Mouse (Mus musculus) mature B cell (primary cell): ENCODE measurements around the gene Wwox.

Source experiments
- in situ Hi-C: fragments of 300-500 bp; cut with MboI; formaldehyde crosslinking; loops from 2 replicates; pipeline ENCODE4 v1.14.3; 2019

Wwox gene

DNA sequence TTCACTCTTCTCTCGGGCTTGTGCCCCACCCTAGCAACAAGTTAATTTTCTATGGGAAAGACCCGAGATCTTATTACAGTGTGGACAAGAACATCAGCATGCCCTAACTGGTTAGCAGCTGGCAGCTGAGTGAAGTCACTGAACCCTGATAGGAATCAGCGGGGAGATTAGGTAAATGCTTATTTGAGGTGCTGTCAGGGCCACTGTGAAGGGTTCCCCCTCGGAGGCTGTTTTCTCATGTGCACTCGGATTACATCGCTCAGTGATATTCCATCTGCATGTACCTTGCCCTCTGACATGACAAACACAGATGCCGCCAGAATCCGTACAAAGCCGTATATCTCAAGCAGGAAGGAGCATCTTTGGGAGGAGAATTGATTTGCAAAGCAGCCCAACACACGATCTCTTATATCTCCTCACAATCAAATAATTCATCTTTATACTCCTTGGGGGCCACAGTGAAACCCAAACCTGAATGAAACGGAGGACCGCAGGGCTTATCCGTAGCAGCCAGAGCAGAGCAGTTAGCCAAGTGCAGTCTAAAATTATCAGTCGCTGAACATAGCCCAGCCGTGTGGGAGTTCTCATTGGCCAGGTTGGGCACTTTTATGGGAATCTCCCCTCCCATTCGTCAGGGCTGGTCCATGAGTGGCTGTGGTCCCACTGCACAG is 519.1 kb downstream of the Wwox start:
- in situ Hi-C loops: loop anchor here (25.0 kb wide), 1 partner anchor 146 kb away; no protein-coding TSS in a partner anchor

DNA sequence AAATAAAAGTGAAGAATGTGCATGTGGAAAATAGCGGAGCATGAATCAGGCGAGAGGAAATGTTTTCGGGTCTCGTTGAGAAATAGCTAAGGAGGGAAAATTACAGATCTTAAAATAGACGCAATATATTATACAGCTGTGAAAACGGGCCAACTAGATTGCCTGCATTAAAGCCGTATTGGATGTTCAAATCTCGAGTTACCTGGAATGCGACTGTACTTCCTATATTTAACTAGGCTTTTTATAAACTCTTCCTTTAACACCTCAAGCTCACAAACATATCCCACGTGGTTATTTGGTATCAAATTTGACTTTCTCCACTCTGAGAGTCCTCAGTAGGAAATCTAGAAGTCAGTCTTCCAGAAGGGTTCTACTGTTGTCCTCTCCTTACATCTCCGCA is 520.0 kb downstream of the Wwox start:
- in situ Hi-C loops: loop anchor here (25.0 kb wide), 1 partner anchor 147 kb away; no protein-coding TSS in a partner anchor

DNA sequence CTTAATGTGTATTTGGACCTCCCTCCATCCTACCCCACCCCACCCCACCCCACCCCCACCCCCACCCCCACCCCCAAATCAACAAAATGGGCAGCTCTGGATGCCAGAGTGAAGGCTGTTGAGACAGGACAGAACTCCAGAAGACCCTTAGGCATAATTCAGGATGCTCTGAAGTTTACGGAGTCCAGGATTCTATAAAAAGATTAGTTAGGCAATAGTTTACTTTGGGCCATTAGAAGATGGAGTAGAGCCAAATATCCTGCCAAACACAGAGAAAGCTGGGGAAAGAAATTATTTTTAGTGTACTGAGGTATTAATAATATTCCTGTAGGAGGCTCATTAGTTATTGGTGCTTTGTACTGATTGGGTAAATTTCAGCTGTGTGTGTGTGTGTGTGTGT is 523.0 kb downstream of the Wwox start:
- in situ Hi-C loops: loop anchor here (25.0 kb wide), 1 partner anchor 150 kb away; no protein-coding TSS in a partner anchor

DNA sequence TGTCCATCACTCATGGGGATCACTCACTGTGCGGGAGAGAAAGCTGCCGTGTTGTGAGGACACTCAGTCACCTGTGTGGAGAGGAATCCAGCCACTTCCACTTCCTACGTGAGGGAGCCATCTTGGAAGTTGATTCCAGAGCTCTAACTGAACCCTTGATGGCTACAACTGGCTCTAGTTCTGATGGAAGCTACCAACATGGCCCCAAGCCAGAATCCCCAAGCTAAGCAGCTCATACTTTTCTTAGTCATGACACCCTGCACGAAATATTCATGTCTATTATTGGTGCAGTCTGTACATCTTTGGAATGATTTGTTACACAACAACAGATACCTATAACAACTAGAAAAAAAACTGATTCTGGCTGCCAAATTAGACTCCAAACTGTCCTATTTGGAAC is 523.8 kb downstream of the Wwox start:
- in situ Hi-C loops: loop anchor here (25.0 kb wide), 1 partner anchor 151 kb away; no protein-coding TSS in a partner anchor

DNA sequence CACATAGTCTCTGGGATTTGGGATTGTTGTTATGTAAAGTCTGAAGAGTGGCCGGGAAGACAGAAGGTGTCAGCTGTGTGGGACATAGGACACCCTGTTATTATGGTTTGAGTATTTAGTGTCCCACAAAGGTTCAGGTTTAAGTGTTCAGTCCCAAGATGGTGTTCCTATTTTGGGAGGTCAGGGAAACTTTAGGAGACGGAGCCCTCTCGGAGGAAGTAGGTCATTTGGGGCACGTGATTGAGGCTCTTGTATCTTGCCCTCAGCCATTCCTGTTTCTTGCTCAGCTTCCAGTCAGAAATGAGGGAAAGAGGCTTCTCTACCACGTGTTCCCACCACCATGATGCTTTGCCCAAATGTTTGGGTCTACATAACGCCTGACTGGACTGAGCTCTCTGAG is 524.8 kb downstream of the Wwox start:
- in situ Hi-C loops: loop anchor here (25.0 kb wide), 1 partner anchor 152 kb away; no protein-coding TSS in a partner anchor

DNA sequence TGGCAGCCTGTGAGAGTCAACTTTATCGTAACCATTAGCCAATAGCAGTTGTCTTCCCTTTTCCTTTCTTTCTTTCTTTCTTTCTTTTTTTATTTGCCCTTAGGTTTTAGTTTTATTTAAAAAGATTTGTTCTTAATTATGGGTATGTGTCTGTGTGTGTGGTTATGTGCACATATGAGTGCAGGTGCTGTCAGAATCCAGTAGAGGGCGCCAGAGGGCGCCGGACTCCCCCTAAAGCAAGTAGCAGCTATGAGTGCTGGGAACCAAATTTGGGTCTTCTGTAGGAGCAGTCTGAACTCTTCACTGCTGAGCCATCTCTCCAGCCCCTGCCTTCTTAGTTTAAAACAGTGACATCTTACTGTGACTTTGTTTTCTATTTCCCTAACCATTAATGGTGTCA is 529.4 kb downstream of the Wwox start:
- in situ Hi-C loops: loop anchor here (25.0 kb wide), 1 partner anchor 157 kb away; no protein-coding TSS in a partner anchor

DNA sequence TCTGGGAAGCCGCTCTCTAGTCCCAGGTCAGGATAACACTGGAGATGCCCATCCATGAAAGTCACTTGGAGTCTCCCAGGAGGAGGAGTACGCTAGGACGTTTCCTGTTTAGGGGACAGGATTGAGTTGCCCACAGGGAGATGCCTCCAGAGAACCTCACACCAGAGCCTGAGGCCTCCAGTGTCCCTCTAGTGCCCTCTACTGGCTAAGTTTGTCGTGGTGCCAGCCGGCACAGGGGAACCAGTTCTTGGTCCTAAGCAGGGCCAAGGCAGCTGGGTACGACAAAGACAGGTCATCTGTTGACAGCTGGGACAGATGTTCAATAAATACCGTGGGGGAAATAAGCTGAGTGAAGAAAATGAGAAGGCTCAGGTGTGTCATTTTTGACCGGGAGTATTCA is 531.9 kb downstream of the Wwox start:
- in situ Hi-C loops: loop anchor here (25.0 kb wide), 1 partner anchor 159 kb away; no protein-coding TSS in a partner anchor

DNA sequence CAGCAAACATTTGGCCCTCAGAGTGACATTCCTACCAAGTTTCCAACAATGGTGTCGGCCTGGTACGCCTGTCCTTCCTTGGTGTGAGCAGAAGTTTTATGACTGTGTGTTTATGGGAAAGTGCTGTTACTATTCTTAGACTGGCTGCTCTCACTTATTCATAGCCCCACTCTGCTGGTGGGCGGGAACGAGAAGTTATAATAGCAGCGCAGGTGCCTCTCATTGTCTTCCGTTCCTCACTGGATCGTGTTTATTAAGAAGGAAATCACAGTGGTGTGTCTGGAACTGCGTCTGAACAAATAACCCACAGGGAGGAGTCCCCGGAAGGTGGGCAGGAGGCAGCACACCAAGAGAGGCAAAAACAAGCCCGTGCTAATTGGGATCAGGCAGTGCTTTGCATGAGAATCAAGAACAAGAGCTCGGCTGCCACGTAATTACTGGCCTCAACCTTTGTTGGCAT is 533.6 kb downstream of the Wwox start:
- in situ Hi-C loops: loop anchor here (25.0 kb wide), 1 partner anchor 161 kb away; no protein-coding TSS in a partner anchor

DNA sequence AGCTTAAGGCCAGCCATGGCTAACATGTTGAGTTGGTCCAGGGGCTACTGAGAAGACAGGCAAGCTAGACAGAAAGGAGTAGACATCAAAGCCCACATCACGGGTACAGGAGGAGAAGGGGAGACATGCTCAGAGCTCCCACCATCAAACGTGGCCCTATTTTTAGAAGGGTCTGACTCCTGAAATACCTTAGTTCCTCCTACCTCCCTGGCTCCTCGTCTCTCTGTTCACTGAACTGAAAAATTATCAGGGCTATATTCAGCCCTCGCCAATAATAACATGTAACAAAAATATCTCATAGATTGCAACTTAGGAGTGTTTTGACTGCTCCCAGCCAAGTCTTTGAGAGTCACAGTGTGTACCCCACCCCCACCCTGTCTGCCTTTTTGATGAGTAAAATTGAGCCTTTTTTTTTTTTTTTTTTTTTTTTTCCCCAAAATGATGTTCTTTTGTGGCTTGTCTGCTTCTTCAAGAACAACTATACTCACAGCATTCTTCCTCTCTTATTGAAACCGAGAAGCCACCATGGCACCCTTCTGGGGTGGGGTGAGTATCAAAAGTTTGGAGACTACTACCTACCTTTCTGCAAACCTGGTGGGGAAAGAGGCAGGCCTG is 535.0 kb downstream of the Wwox start:
- in situ Hi-C loops: loop anchor here (25.0 kb wide), 1 partner anchor 162 kb away; no protein-coding TSS in a partner anchor

DNA sequence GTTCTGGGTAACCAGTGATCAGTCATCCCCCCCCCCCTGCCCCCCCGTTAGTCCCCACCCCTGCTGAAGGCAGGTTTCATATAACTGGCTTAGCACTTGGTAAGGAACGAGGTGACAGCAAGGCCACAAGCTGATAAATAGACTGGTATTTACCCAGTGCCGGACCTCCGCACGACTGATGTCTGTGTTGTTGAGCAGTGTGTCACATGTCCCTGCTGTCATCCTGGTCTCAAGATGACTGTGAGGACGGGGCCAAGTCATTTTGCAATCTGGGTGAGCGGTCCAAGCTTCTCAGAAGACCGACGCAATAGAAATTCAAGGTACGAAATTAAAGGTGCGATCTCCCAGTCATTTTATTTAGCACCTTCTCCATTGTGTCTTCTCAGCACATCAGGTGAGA is 538.3 kb downstream of the Wwox start:
- in situ Hi-C loops: no loop called here

DNA sequence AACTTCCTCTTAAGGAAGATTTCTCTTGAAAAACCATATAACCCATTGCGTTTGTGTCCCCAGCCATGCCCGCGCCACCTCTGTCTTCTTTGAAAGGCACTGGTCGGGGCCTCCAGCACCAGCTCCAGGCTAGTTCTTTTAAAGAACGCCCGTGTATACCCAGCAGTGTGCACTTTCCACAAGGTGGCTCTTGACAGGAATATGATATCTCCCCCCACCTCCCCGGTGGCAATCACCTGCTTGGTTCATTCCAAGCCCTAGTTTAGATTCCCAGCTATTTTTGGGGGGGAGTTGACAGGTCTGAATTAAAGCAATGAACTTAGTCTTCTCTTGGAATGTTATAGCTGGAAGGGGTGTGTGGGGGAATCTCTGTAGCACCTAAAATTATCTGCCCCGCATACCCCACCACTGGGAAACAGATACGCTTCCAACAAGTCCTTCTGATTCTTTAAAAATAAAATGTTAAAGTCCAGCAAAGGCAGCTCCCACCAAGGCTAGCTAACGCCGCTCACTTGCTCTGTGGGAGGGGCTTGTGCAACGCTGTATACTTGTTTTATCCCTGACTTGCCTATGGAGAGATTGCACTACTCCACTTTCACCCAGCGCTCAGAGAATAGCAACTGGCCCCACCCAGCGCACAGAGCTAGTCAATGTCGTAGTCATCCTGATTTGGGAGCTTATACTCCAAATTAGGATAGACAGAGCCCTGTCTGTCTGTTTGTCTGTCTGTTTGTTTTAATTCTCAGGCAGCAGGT is 538.9 kb downstream of the Wwox start:
- in situ Hi-C loops: no loop called here

DNA sequence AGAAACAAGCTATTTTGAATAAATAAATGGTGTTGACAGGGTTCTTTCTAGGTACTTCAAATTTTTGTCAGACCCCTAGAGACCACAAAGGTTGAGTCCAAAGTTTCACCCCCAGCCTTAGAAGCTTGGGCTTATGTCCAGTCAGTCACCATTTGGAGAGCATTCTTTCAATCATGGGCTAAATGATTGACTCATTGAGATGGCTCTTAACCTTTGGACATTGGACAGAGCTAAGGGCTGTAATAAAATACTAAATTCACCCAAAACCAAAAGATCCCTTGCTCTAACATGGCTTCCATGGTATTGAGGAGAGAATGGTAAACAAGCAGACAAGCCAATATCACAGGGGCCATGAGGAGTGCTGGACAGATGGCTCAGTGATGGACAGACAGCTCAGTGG is 540.2 kb downstream of the Wwox start:
- in situ Hi-C loops: no loop called here

DNA sequence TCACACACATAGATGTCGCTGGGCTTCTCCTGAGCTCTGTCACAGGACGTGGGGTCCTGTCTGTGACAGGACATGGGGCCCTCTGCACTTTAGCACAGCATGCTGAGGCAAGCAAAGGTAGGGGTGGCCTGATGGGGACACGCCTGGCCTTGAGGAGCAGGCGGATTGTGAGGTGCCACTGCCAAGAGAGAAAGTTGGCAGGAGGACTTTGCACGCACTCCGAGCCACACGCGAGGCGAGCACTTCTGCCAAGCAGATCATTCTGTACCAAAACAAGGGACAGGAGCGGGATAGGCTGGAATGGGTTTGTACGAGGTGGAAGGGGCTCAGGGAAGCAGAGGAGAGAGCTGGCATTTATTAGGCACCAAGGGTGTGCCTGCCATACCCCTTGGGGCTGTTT is 543.3 kb downstream of the Wwox start:
- in situ Hi-C loops: no loop called here

DNA sequence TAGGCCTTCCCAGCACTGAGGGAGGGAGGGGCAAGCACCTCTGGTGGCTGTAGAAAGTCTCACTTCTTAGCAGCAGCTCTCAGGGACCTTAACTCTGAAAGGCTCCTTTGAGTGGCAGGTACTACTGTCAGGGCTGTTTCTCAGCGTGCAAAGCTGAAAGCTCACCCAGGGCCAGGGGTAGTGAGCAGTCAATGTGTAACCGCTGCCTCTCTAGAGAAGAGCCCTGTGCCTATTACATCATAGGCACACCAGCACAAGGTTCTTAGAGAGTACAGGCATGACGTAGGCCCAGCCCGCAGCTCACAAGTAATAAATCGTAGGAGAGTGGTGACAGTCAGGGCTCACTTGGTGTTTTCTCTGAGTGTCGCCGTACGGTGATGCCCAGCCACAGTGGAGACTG is 545.0 kb downstream of the Wwox start:
- in situ Hi-C loops: no loop called here

DNA sequence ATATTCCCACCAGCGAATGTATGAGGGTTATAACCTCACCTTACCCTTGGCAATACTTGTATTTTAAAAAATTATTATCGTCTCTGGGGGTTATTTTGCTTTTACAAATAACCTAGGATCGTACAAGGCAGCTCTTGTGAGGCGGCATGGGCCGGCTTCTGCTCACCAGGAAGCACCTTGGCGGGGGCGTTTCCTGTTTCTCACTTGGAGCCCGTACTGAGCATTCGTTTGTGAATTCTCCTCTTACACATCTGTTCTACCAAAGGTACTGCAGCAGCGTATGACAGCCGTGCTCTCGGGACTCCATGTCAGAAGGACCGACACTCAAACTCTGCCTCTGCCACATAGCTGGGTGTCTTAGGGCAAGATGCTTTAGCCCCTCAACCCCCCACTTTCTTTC is 546.5 kb downstream of the Wwox start:
- in situ Hi-C loops: no loop called here

DNA sequence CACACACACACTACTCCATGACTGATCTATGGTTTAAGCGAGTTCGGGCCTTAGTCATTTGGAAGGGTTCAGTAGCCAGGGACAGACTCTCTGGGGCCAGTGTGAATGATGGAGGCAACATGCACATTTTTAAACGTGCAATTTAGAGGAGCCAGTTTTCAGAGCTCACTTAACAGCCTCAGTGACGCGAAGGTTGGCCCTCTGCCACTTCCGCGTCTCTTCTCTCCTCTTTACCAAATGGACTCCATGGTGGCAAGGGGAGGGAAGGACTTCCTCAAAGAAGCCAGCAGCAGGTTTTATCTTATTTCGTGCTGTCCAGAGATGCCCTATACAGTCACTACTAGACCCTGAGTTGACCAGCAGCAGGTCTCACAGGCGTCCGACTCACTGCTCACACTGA is 547.5 kb downstream of the Wwox start:
- in situ Hi-C loops: no loop called here

DNA sequence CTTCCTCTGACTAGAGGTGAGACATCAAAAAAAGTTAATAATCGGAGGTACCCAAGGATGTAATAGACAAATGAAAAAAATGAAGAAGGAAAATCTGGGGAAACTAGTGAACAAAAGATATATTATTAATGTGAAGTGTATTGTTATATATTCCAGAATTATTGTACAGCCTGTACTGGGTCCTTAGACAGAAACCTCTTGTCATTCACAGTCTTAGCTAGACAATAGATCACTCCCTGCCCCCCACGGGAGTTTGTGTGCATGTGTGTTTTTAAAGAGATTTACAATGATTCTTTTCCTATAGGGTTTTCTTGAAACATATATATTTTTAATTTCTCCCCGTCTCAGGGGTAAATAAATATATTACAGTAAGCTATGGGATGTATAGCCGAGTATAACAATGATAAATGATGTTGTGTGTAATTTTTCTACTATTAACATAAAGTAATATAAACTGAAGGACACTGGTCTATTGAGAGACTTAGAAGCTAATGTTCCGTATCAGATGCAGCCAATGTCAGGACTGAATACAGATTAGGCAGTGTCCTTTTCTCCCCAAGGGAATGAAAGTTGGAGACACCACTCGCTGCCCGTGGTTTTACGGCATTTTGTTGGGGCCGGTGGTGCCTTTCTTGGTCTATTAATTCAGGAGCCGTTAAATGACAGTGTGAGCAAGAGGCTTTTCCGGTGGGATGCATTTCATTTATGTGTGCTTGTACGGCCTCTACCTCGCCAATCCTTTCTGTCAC is 551.6 kb downstream of the Wwox start:
- in situ Hi-C loops: no loop called here

DNA sequence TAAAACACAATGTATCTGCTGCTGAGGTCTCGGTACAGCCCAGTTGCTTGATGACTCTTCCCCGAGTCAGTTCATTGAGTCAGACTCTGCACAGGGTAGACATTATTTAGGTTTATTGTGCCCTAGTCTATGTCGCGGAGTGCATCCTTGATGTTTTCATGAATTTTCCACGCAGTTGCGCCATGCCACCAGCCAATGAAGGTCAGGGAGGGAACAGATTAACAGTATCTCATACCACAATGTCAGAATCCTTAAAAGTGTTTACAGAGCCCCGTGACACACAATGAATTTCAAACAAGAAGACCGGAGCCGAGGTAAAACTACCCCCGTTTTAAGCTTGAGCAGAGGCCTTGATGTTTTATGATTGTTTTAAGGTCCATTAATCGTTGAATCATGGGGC is 561.3 kb downstream of the Wwox start:
- in situ Hi-C loops: no loop called here

DNA sequence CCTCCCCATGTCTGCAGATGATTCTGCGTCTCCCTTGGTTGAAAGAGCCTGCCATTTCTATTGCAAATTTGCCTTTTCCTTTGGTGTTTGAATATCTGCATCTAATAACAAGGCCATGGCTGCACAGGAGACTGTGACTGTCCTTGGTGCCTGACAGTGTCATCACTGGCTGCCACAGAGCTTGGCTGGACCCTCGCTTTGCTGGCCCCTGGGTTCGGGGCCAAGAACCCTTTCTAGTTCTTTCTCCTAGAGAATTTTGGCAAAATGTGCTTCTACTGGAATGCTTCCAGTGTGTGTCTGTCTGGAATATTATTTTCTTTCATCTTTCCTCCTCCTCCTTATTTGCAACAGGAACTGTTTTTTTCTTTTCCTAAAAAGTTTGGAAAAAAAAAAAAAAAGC is 565.6 kb downstream of the Wwox start:
- in situ Hi-C loops: no loop called here

DNA sequence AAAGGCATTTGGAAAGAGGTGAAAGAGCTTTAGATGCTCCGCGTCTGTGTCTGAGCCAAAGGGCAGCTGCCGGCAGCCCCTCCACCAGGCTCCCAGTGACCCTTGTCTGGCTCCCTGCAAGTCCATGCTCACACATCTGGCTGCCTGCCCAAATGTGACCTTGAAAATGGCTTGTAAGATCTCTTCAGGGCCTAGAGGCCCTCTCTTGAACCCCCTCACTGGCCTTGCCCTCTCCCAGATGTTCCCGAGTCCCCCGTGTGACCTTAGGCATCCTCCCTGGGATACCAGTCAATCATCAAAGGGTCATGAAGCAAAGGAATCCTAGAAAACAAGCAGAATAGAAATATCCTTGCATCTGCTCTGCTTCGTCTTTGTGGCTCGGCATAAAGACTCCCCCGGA is 567.1 kb downstream of the Wwox start:
- in situ Hi-C loops: no loop called here

DNA sequence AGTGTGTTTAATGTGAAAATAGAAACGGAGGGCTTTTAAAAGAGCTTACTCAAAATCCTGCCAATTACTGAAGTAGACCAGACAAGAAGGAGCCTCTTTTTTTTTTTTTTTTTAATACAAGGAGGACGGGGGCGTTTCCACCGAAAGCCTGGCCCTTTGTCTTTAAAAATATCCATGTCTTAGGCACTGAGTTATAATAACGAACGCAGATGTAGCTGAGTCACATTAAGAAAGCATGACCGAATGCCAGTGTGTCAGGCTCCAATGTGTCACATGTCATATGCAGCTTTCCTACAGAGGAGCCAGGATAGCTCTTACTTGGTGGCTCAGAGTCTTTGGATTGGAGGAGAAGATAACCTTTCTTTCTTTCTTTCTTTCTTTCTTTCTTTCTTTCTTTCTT is 567.8 kb downstream of the Wwox start:
- in situ Hi-C loops: no loop called here
